Mouse (Mus musculus) embryonic facial prominence, embryonic 14.5 days (tissue): ENCODE measurements at regions not wholly inside any gene's neighbourhood (a gene's known extent, or its start where the extent isn't known, plus 50 kb on each side); places are given as distances from the start of the nearest gene placed in this dataset.

Experiments
- ATAC-seq: fragments of 200-750 bp; cut with Nextera tagmentation; 2 replicates; pipeline ENCODE4 v1.8.0; 2017; ENCODE audit warnings: low read depth, moderate number of reproducible peaks, moderate TSS enrichment
- DNase-seq: peaks from one replicate; pipeline ENCODE4 v3.0.0-alpha.2; 2015; ENCODE audit warnings: low spot score
- H3K27ac ChIP-seq: fragments of 300-500 bp; sonication (generic); replicated peaks from 2 replicates; pipeline ENCODE4 v1.5.1; 2014; ENCODE audit warnings: low read depth, mild to moderate bottlenecking, low read length, moderate library complexity
- H3K27me3 ChIP-seq: fragments of 300-500 bp; sonication (generic); replicated peaks from 2 replicates; pipeline ENCODE4 v1.6.1; 2014; ENCODE audit warnings: low read length; ENCODE audit not compliant: control insufficient read depth, insufficient read depth
- H3K36me3 ChIP-seq: fragments of 300-500 bp; sonication (generic); 2 replicates; pipeline ENCODE4 v1.6.1; 2014; ENCODE audit warnings: low read length, mixed read lengths; ENCODE audit not compliant: control insufficient read depth, insufficient read depth
- H3K4me1 ChIP-seq: fragments of 300-500 bp; sonication (generic); 2 replicates; pipeline ENCODE4 v1.6.1; 2014; ENCODE audit warnings: antibody characterized with exemption, low read length; ENCODE audit not compliant: control insufficient read depth, insufficient read depth
- H3K4me2 ChIP-seq: fragments of 300-500 bp; sonication (generic); 2 replicates; pipeline ENCODE4 v1.6.1; 2014; ENCODE audit warnings: low read depth, mild to moderate bottlenecking, low read length, moderate library complexity, mixed read lengths
- H3K4me3 ChIP-seq: fragments of 300-500 bp; sonication (generic); 2 replicates; pipeline ENCODE4 v1.5.1; 2014; ENCODE audit warnings: low read depth, mild to moderate bottlenecking, low read length
- H3K9ac ChIP-seq: fragments of 300-500 bp; sonication (generic); 2 replicates; pipeline ENCODE4 v1.6.1; 2014; ENCODE audit warnings: low read depth, mild to moderate bottlenecking, low read length, moderate library complexity, mixed read lengths
- H3K9me3 ChIP-seq: fragments of 300-500 bp; sonication (generic); 2 replicates; pipeline ENCODE4 v1.6.1; 2016; ENCODE audit warnings: low read length; ENCODE audit not compliant: control insufficient read depth
- WGBS: fragments of 180-500 bp; shearing (Covaris S2); extraction: QIAGEN DNeasy Blood & Tissue Kit; methylation state at CpG from one replicate; pipeline ENCODE4 v1.1.7; 2014; 5-methylcytosine and 5-hydroxymethylcytosine counted together

- Histone ChIP-seq H3K27ac (no peak overlapping the region), H3K4me3 (no peak overlapping the region), H3K4me1 (no peaks in the 10 kb centered on the region), H3K36me3 (no peaks in the 10 kb centered on the region), H3K4me2 (no peak overlapping the region), H3K9ac (no peak overlapping the region), H3K9me3 (no peaks in the 10 kb centered on the region), H3K27me3 (peaks cover 23% of the 10 kb centered on the region)
- ATAC-seq (no peak), DNase-seq (no peak)
- 66% methylated on average over 5 of the region's 5 CpGs for WGBS
Observed at GRCm38 (mm10) chrX:140269742-140270457, 72.2 kb upstream of the Frmpd3 start.

- 40% methylated on average over 37 of the region's 54 CpGs for whole genome bisulfite sequencing
- H3K27me3 ChIP-seq, result peaks cover 67% of the 10 kb centered on the region
Observed at GRCm38 (mm10) chrX:140277327-140277947, 64.6 kb upstream of the Frmpd3 start.

GRCm38 (mm10) chrX:140277978-140278729, 63.9 kb upstream of the Frmpd3 start:
- WGBS, result 26% methylated on average over 28 of the region's 69 CpGs
- Histone ChIP-seq H3K4me2 (peak overlapping the region; percentile 74), H3K4me3 (peak overlapping the region; percentile 53), H3K9ac (peak overlapping the region; percentile 55), H3K9me3 (no peaks in the 10 kb centered on the region), H3K36me3 (no peaks in the 10 kb centered on the region), H3K4me1 (no peaks in the 10 kb centered on the region), H3K27ac (no peak overlapping the region), H3K27me3 (peaks cover 63% of the 10 kb centered on the region)
- ATAC-seq, result peak; percentile 55; the same call in 1 of the 2 replicates
- no peak for DNase-seq

More at GRCm38 (mm10) chrX:140277327-140277947, 64.6 kb upstream of the Frmpd3 start:
- ATAC-seq (peak; percentile 41; the same call in 1 of the 2 replicates), DNase-seq (peak; percentile 7)
- Histone ChIP-seq H3K9me3 (no peaks in the 10 kb centered on the region), H3K27ac (no peak overlapping the region), H3K4me1 (no peaks in the 10 kb centered on the region), H3K9ac (peak overlapping the region; percentile 55), H3K4me2 (peak overlapping the region; percentile 74), H3K36me3 (no peaks in the 10 kb centered on the region), H3K4me3 (peak overlapping the region; percentile 53)

GRCm38 (mm10) chrX:140279266-140279665, 62.8 kb upstream of the Frmpd3 start:
- H3K9me3 ChIP-seq, result no peaks in the 10 kb centered on the region
- ATAC-seq (peak; percentile 38; the same call in 1 of the 2 replicates), DNase-seq (peak; percentile 41)
- H3K4me1 ChIP-seq, result no peaks in the 10 kb centered on the region
- H3K4me2 ChIP-seq, result no peak overlapping the region
- no peak overlapping the region for H3K4me3 ChIP-seq
- no peaks in the 10 kb centered on the region for H3K36me3 ChIP-seq
- no peak overlapping the region for H3K27ac ChIP-seq
- H3K9ac ChIP-seq, result no peak overlapping the region
- 9% methylated on average over 5 of the region's 6 CpGs for WGBS
- H3K27me3 ChIP-seq, result peaks cover 63% of the 10 kb centered on the region

GRCm38 (mm10) chrX:140280016-140280415, 62.0 kb upstream of the Frmpd3 start:
- DNase-seq, result no peak
- Histone ChIP-seq H3K9me3 (no peaks in the 10 kb centered on the region), H3K27me3 (peaks cover 57% of the 10 kb centered on the region), H3K9ac (no peak overlapping the region), H3K27ac (no peak overlapping the region), H3K4me3 (no peak overlapping the region; the same call in 1 of the 2 replicates), H3K4me1 (no peaks in the 10 kb centered on the region), H3K36me3 (no peaks in the 10 kb centered on the region), H3K4me2 (peak overlapping the region; percentile 37)
- no peak for ATAC-seq
- WGBS, result 21% methylated on average over 11 of the region's 12 CpGs
